Mouse (Mus musculus) neural tube, embryonic 14.5 days (tissue): ENCODE data around the gene Acot4. TPM values are rescaled to one million over a fixed set of nuclear protein-coding genes. Genes with fewer than 3 reads are reported as not detected.
A peak's percentile ranks its signal among the peaks of the same experiment; 100 is the strongest.
"Not testable (repeated sequence)": the region's sequence is repeated elsewhere in the genome, so short reads cannot be mapped to it uniquely, and the experiment has no call there.

Source experiments
- ATAC-seq: fragments of 200-750 bp; cut with Nextera tagmentation; 2 replicates; pipeline ENCODE4 v1.8.0; 2017; ENCODE audit warnings: low read depth, mild to moderate bottlenecking, moderate TSS enrichment, moderate library complexity
- H3K27ac ChIP-seq: fragments of 300-500 bp; sonication (generic); 2 replicates; pipeline ENCODE4 v1.5.1; 2014; ENCODE audit warnings: low read depth, mild to moderate bottlenecking, control low read depth, low read length, moderate library complexity, mixed read lengths
- H3K27me3 ChIP-seq: fragments of 300-500 bp; sonication (generic); 2 replicates; pipeline ENCODE4 v1.6.1; 2014; ENCODE audit warnings: low read length; ENCODE audit not compliant: control insufficient read depth, insufficient read depth
- H3K36me3 ChIP-seq: fragments of 300-500 bp; sonication (generic); 2 replicates; pipeline ENCODE4 v1.6.1; 2014; ENCODE audit warnings: low read length, mixed read lengths; ENCODE audit not compliant: control insufficient read depth, insufficient read depth
- H3K4me1 ChIP-seq: fragments of 300-500 bp; sonication (generic); 2 replicates; pipeline ENCODE4 v1.6.1; 2014; ENCODE audit warnings: low read length; ENCODE audit not compliant: control insufficient read depth, insufficient read depth
- H3K4me2 ChIP-seq: fragments of 300-500 bp; sonication (generic); 2 replicates; pipeline ENCODE4 v1.6.1; 2014; ENCODE audit warnings: mild to moderate bottlenecking, low read depth, low read length, control low read depth
- H3K4me3 ChIP-seq: fragments of 300-500 bp; sonication (generic); 2 replicates; pipeline ENCODE4 v1.5.1; 2014; ENCODE audit warnings: low read depth, low read length, control low read depth, mixed read lengths
- H3K9ac ChIP-seq: fragments of 300-500 bp; sonication (generic); replicated peaks from 2 replicates; pipeline ENCODE4 v1.6.1; 2014; ENCODE audit warnings: low read depth, mild to moderate bottlenecking, control low read depth, low read length, mixed read lengths
- H3K9me3 ChIP-seq: fragments of 300-500 bp; sonication (generic); 2 replicates; pipeline ENCODE4 v1.6.1; 2016; ENCODE audit warnings: low read length; ENCODE audit not compliant: control insufficient read depth
- WGBS: fragments of 180-500 bp; shearing (Covaris S2); extraction: QIAGEN DNeasy Blood & Tissue Kit; methylation state at CpG from one replicate; pipeline ENCODE4 v1.1.7; 2014; 5-methylcytosine and 5-hydroxymethylcytosine counted together
- polyA plus RNA-seq: library from polyadenylated mRNA; unstranded; fragments of >200 nt; fragmentation: Nextera tagmentation; extraction: Ambion mirVana; gene quantifications from 2 replicates; pipeline ENCODE4 v1.2.1, GENCODE M21; 2014

Gene Acot4
- polyA plus RNA-seq, 1 experiment from 2014 or later, result 0.47 TPM

DNA sequence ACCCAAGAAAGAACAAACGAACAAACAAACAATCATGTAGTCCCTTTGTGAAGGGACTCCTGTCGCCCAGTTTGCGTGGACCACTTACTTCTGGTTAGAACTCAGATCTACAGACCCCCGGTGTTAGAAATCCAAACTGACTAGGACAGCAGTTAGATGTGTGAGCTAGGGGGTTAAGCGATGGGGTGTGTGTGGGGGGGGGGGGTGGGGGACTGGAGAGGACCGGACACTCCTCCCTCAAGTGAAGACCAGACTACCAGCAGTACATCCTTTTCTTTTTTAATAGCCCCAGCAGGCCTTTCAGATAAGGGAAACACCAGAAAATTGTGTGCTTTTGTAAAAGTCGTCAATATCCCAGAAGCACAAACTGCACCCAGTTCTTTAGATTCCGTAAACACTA is 29.4 kb upstream of the Acot4 start:
- Histone ChIP-seq H3K4me2 (peak overlapping the region; percentile 47), H3K4me3 (peak overlapping the region; percentile 41), H3K27me3 (no peaks in the 10 kb centered on the region), H3K9ac (peak overlapping the region; percentile 41), H3K36me3 (no peaks in the 10 kb centered on the region), H3K4me1 (peaks cover 6% of the 10 kb centered on the region), H3K9me3 (no peaks in the 10 kb centered on the region), H3K27ac (peak overlapping the region; percentile 4; the same call in 1 of the 2 replicates)
- WGBS, result 44% methylated on average over 8 of the region's 8 CpGs
- no peak for ATAC-seq

DNA sequence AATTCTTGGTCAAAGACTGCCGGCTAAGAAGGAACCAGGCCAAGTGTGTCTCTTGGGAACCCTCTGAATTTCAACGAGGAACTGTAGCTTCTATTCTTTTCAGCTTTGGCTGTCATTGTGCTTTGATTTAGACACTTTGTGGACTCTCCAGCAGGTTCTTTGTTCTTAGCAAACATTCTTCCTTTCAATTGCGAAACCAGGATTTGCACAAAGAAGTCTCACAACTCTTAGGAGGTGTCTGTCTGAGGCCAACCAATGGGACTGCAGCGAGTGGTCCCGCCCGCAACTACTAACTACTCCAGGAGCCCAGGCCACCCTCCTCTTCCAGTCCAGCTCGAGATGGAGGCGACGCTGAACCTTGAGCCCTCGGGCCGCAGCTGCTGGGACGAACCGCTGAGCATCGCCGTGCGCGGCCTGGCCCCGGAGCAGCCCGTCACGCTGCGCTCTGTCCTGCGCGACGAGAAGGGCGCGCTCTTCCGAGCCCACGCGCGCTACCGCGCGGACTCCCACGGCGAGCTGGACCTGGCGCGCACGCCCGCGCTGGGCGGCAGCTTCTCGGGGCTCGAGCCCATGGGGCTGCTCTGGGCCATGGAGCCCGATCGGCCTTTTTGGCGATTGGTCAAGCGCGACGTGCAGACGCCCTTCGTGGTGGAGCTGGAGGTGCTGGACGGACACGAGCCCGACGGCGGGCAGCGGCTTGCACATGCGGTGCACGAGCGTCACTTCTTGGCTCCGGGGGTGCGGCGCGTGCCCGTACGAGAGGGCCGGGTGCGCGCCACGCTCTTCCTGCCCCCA is 28.8 kb upstream of the Acot4 start, which contains the start of gene Acot1:
Gene Acot1 (plus strand): TSS at position 320 of the 795 bp plus-strand sequence.
- 3% methylated on average over 48 of the region's 70 CpGs for WGBS
- peak within 1 kb of the TSS; percentile 45 for H3K27ac ChIP-seq
- peak within 1 kb of the TSS; percentile 41 for H3K4me3 ChIP-seq
- not testable (repeated sequence) for H3K9me3 ChIP-seq, H3K36me3 ChIP-seq, H3K27me3 ChIP-seq, H3K4me1 ChIP-seq
- H3K4me2 ChIP-seq, result peak within 1 kb of the TSS; percentile 47
- peak; percentile 94 for ATAC-seq
- peak within 1 kb of the TSS; percentile 41 for H3K9ac ChIP-seq

DNA sequence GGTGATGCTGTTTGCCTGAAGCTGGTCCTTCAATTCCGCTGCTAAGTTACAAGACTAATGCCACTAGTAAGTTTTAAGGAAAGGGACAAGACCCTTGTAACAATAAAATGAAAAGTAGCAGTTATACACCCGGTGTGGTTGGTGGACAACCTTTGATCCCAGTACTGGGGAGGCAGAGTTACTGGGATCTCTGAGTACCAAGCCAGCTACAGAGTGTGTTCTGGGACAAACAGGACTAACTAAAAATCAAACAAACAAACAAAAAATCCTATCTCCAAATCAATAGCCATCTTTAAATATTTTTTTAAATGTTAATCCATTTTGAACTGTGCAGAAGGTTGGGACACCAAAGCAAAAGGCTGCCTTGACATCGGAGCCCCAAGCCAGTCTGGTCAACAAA is 28.0 kb upstream of the Acot4 start:
- Histone ChIP-seq H3K4me1 (peaks cover 6% of the 10 kb centered on the region), H3K4me3 (peak overlapping the region; percentile 41), H3K9me3 (no peaks in the 10 kb centered on the region), H3K4me2 (peak overlapping the region; percentile 47; the same call in 1 of the 2 replicates), H3K27ac (0 out of 2 replicates have a peak overlapping the region, but pooled peaks have one; percentile 45), H3K36me3 (no peaks in the 10 kb centered on the region), H3K27me3 (no peaks in the 10 kb centered on the region), H3K9ac (peak overlapping the region; percentile 41; the same call in 1 of the 2 replicates)
- WGBS, result 58% methylated on average over 3 of the region's 3 CpGs
- ATAC-seq, result no peak

DNA sequence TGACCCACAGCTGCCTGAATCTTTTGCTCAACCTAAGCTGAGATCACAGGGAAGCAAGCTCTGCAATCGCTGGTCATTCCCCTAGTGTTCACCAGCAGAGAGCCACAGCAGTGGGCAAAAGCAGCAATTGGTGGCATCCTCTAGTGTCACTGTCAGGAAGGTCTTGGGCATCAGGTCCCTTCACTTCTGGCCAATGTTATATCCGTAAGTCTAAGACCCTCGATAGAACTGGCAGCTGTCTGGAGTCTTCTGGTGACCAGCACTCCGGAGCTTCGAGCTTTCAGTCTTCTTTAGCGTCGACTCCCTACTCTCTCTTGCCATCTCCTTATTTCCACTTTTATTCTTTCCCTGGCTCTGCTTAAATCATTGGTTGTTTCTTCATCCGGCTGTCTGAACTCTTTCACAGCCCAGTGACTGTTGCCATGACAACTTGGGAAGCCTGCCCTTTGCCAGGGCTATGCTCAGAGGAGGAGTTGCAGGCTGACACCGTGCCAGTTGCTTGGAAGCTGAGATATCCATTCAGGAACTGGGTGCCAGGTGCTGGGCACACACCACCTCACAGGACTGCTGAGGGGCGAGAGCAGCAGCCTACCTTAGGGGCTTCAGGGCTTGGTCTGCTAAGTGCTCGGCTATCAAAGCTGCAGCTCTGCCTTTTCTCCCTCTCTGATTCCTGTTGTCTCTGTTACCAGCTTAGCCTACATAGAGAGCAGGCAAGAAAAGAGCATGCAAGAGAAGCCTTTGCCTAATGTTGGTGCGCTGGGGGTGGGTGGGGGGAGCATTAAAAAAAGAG is 26.7 kb upstream of the Acot4 start:
- H3K4me2 ChIP-seq, result peak overlapping the region; percentile 47
- H3K9me3 ChIP-seq, result no peaks in the 10 kb centered on the region
- ATAC-seq, result peak; percentile 82
- no peaks in the 10 kb centered on the region for H3K36me3 ChIP-seq
- peaks cover 6% of the 10 kb centered on the region for H3K4me1 ChIP-seq
- peak overlapping the region; percentile 41 for H3K4me3 ChIP-seq
- WGBS, result 14% methylated on average over 12 of the region's 12 CpGs
- no peaks in the 10 kb centered on the region for H3K27me3 ChIP-seq
- H3K27ac ChIP-seq, result peak overlapping the region; percentile 28
- no peak overlapping the region for H3K9ac ChIP-seq

DNA sequence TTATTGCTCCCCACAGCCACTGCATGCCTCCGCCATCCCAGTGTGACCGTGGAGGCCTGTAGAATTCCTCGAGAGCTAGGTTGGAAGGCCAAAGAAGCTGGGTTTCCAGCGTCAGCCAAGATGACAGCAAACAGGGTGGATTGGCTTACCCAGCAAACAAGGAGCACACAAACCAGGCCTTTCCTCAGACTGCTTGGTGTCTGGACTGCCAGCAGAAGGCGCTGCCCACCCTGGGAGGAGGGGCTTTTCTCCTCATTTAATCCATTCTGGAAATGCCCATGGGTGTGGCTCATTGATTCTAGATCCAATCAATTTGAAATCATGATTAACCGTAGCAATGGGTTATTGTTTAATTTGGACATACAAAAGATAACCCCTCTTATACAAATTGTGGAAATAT is 25.0 kb upstream of the Acot4 start:
- no peaks in the 10 kb centered on the region for H3K9me3 ChIP-seq
- no peak overlapping the region for H3K4me3 ChIP-seq
- H3K9ac ChIP-seq, result no peak overlapping the region
- H3K27ac ChIP-seq, result no peak overlapping the region
- no peaks in the 10 kb centered on the region for H3K36me3 ChIP-seq
- 54% methylated on average over 6 of the region's 6 CpGs for WGBS
- peaks cover 6% of the 10 kb centered on the region for H3K4me1 ChIP-seq
- peak overlapping the region; percentile 21 for H3K4me2 ChIP-seq
- H3K27me3 ChIP-seq, result no peaks in the 10 kb centered on the region
- ATAC-seq, result no peak

DNA sequence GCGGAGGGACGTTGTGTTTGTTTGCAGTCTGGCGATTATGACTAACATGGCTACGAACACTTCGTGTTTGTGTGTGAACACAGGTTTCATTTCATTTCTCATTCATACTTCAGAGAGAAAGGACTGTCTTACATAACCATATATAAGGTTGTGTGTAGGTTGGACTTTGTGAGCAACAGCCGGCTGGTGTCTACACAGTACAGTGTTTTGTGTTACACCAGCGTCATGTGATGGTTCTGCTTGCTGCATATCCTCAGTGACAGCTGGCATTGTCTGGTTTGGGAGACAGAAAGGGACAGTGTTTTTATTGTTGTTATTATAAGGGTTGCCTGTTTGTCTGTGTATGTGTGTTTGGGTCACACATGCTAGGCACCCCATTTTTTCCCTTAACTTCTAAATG is 24.5 kb upstream of the Acot4 start:
- no peaks in the 10 kb centered on the region for H3K27me3 ChIP-seq
- H3K36me3 ChIP-seq, result no peaks in the 10 kb centered on the region
- no peak overlapping the region for H3K9ac ChIP-seq
- peaks cover 6% of the 10 kb centered on the region for H3K4me1 ChIP-seq
- WGBS, result 94% methylated on average over 7 of the region's 7 CpGs
- H3K27ac ChIP-seq, result no peak overlapping the region
- H3K4me2 ChIP-seq, result no peak overlapping the region
- ATAC-seq, result no peak
- no peak overlapping the region for H3K4me3 ChIP-seq
- H3K9me3 ChIP-seq, result no peaks in the 10 kb centered on the region

DNA sequence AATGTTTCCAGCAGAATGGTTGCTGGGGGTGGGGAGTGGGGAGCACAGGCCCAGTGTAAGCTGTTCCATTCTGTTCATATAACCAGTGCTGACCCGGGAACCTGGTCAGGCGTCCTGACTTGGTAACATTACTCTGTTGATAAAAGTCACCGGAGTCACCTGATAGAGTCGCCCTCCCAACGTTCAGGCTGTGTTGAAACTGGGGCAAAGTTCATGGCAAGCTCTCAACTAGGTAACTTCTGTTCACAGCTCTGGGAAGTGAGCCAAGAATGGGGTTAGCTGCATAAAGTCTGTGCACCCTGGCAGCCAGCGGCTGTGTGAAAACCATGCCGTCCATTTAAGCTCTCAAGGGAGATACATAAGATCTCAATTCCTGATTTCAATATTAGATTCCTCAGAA is 17.7 kb upstream of the Acot4 start:
- not testable (repeated sequence) for H3K36me3 ChIP-seq, H3K9me3 ChIP-seq, H3K27ac ChIP-seq, H3K4me1 ChIP-seq, H3K9ac ChIP-seq, H3K4me3 ChIP-seq, ATAC-seq, H3K27me3 ChIP-seq, H3K4me2 ChIP-seq
- WGBS, result 52% methylated on average over 7 of the region's 7 CpGs

DNA sequence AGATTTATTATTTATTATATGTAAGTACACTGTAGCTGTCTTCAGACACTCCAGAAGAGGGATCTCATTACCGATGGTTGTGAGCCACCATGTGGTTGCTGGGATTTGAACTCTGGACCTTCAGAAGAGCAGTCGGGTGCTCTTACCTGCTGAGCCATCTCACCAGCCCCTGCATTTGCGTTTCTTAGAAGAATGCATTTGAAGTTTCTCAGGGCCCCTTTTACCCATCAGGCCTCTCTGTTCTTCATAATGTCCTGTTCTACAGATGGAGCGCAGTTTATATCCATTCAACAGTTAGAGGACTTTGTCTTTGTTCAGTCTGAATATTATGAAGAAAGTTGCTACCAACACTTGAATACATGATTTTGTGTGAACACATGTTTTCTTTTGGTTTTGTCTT is 15.9 kb upstream of the Acot4 start:
- not testable (repeated sequence) for H3K4me2 ChIP-seq, H3K9ac ChIP-seq, H3K9me3 ChIP-seq, H3K4me3 ChIP-seq, H3K27ac ChIP-seq, H3K4me1 ChIP-seq, H3K27me3 ChIP-seq, H3K36me3 ChIP-seq, ATAC-seq
- 97% methylated on average over 4 of the region's 4 CpGs for WGBS
